Mouse (Mus musculus) brain, embryonic 18.5 days (tissue): ENCODE measurements at regions not wholly inside any gene's neighbourhood (a gene's known extent, or its start where the extent isn't known, plus 50 kb on each side); places are given as distances from the start of the nearest gene placed in this dataset.
"Not testable (repeated sequence)": the region's sequence is repeated elsewhere in the genome, so short reads cannot be mapped to it uniquely, and the experiment has no call there.

ENCODE experiments used
- DNase-seq: peaks from one replicate; pipeline ENCODE4 v3.0.0-alpha.2; 2012; ENCODE audit warnings: low read depth, low spot score

DNA sequence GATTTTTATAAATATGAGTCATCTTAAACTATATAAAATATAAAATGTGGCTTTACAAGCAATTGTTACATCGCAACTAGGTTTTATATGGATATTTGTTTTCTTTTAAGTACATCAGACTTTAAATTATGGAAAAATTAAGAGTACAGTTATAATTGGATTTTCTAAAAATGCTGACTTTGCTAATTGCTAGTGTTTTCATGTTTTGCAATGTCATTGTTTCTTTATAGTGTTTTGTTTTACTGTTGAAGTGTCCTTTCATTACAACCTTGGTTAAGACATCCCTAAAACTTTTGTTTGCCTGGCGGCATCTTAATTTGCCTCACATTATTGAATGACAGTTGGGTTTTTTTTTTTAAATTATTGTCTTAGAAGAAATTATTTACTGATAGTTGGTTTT lies 1634.0 kb downstream of the Diaph2 start:
- no peak for DNase-seq

DNA sequence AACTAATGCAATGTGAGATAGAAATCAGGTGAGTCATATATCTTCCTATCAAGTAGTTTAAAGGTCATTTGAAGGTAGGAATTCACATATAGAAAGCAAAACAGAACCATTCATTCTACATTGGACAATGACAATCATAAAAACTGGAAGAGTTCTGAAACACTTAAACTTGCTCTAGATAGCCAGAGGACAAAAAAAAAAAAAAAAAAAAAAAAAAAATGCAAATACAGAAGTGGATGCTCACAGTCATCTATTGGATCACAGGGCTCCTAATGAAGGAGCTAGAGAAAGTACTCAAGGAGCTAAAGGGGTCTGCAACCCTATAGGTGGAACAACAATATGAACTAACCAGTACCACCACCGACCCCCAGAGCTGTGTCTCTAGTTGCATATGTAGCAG lies 1652.6 kb downstream of the Diaph2 start:
- no peak for DNase-seq

DNA sequence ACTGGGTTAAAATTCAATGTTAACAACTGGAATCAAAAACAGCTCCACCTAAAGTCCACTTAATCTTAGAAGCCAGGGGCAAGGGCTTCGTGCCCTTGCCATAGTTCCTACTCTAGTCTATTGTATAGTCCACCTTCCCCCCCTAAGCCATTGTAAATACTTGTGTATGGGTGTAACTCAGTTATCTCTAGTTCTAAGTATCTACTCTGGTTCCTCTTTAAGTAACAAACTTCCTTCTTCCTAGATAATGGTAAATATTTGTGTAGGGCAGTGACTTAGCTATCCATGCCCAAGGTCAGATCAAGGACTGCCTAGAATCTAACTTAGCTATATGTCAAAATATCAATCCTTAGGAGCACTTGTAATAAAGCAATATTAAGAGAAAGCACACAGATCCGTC lies 1653.3 kb downstream of the Diaph2 start:
- DNase-seq = not testable (repeated sequence)

DNA sequence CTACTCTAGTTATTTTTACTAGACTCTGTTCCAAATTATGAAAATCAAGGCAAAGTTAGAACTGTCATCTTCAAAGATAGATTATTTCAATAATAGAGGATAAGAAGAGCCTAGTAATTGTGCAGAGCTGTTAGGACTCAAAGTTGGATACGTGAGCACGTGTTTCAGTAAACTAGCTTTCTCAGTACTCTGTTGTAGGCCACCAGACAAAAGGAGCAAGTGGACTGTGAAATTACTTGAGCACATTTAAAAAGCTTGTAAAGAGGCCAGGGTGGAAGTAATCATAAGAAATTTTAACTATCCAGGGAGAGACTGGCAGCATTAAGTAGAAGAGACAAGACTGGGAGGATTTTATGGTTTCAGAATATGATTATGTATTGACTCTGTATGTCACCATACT lies 1657.1 kb downstream of the Diaph2 start:
- no peak for DNase-seq

DNA sequence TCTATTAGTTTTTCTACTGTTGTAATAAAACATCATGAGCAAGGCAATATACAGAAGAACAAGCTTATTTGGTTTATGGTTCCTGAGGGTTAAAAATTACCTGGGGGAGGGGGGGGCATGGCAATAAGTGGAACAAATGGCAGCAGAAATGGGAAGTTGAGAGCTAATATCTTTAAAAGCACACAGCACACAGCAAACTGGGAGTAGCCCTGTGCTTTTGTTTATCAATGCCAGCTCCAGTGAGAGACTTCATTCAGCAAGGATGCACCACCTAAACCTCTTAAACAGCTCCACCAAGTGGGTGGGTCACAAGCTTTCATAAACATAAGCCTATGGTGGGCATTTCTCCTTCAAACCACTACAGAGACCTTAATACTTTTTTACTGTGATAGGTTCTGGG lies 1661.0 kb downstream of the Diaph2 start:
- no peak for DNase-seq

DNA sequence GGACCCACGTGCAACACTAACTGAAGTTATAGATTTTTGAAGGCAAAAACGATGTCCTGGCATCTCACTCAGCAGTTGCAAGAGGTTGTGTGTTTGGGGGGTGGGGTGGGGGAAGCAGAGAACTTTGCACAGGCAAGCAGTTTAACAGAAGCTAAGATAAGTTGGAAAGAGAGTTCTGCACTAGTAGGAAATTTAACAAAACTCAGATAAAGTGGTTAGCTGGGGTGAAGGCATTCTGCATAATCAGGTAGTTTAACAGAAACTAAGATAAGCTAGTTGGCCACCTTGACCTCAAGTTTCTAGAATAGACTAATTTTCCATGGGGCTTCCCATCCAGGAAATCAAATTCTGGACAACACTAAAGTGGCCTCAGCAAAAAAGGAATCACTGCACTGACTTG lies 1672.6 kb downstream of the Diaph2 start:
- DNase-seq = no peak

DNA sequence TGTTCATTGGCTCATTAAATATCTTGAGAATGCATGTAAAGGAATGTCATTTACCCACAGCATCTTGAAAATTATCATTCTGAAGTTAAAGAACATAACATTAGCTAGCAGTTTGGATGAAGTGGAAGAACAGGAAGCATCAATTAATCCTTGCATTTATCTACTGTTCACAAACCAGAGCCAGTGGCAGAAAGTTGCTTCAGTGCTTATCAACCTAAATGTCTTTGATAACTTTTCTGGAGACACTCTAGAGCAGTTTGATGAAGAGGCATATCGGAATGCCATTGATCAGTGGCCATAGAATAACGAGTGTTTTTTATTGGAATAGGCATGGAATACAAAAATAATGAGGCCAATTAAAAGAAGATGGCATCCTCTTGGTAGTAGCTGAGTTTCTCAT lies 1673.3 kb downstream of the Diaph2 start:
- no peak for DNase-seq

DNA sequence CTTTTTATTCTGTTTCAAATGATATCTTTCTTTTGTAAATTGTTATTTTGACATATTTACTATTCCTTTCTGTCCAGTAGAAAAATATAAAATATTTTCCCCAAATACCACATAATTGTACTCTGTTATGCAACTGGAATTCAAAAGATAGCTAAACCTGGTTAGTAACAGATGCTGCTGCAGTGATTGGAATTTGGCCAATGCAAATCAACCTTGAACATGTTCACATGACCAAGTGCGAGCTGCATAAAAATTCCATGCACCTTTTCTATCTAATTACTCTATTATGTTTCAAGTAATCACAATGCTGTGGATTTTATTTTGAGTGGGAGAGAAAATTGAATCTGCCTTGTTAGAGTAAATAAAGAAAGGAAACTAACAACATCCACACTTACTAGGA lies 1684.6 kb downstream of the Diaph2 start:
- DNase-seq = no peak

DNA sequence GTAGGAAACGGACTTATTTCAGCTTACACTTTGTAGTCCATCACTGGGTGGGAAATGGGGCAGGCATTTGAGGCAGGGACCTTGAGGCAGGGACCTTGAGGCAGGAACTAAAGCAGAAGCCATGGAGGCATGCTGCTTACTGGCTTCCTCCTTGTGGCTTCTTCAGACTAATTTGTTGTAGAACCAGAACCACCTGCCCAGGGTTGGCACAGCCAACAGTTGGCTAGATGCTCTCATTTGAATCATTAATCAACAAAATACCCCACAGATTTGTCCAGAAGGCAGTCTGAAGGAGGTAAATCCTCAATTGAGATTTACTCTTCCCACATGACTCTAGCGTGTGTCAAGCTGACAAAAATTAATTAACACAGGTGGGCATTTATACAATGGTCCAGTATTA lies 1703.3 kb downstream of the Diaph2 start:
- no peak for DNase-seq

DNA sequence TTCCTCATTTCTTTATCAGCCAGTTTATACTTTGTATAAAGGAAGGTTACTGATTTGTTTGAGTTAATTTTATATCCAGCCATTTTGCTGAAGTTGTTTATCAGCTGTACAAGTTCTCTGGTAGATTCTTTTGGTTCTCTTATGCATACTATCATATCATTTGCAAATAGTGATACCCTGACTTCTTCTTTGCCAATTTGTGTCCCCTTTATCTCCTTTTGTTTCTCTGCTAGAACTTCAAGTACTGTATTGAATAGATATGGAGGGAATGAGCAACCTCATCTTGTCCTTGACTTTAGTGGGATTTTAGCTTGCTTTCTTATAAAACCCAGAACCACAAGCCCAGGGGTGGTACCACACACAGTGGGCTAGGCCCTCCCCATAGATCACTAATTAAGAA lies 1711.1 kb downstream of the Diaph2 start:
- DNase-seq = no peak

DNA sequence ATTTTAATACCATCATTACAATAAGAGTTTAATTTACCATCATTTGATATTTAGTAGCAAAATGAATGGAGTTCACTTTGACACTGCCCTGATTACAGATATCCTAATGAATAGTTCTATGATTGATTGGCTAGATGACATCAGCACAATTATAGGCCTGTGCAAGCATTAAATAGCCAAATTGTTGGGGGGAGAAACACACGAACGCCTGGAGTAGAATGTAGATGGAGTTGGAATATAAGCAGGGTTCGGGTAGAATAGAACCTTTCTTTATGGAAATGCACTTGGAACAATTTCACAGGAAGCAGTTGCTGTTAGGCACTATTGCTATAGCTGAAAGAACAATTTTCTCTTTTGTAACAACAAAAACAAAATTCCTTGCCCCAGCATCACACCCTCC lies 1739.8 kb downstream of the Diaph2 start:
- peak; percentile 4 for DNase-seq

DNA sequence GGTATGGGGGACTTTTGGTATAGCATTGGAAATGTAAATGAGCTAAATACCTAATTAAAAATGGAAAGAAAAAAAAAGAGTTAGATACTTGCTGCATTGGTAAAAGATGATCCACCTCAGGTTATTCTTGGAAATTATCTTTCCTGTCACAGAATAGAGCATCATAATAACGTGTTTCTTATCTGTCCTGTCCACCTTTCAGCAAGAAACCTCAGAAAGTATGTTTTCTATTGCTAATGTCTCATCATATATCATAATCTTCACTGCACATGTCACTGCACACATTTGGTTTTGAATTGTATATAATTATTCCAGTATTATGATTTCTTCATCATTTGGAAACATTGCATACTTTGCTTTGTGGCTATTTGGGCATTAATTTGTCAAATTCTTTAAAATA lies 1751.9 kb downstream of the Diaph2 start:
- DNase-seq = no peak

DNA sequence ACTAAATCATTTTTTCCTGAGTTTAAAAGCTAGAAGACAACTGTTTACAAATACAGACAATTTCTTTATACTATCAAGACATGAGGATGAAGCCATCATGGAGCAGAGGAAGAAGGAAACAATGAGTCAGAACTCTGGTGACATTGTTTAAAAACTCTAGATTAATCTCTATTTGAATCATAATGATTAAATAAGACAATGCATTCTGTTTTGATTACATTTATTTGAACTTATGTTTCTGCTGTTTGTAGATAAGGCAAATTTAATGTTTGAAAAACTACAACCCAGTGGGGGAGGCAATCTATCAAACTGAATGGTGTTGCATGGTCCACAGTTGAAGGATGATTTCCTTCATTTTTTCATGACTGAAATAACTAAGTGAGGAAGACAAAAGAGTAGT lies 1757.3 kb downstream of the Diaph2 start:
- DNase-seq = no peak
